Mouse (Mus musculus) bone marrow, adult 2 months (tissue): Measurements from ENCODE around the gene Slc39a8. TPM values are rescaled to one million over a fixed set of nuclear protein-coding genes. Genes with fewer than 3 reads are reported as not detected.

Experiments used
- H3K27ac ChIP-seq: fragments of 200-500 bp; 2 replicates; pipeline ENCODE4 v1.5.1; 2012; ENCODE audit warnings: low read depth, mild to moderate bottlenecking, control low read depth, inconsistent platforms, low read length; ENCODE audit not compliant: control insufficient read depth, poor library complexity, insufficient read depth
- H3K4me1 ChIP-seq: fragments of 200-500 bp; 2 replicates; pipeline ENCODE4 v1.6.1; 2011; ENCODE audit warnings: low read length; ENCODE audit not compliant: control insufficient read depth, insufficient read depth
- H3K4me3 ChIP-seq: fragments of 200-500 bp; replicated peaks from 2 replicates; pipeline ENCODE3; 2011; ENCODE audit warnings: mild to moderate bottlenecking, low read depth, low read length, control low read depth; ENCODE audit not compliant: control insufficient read depth
- CTCF ChIP-seq: fragments of 200-500 bp; IDR thresholded peaks from 2 replicates; pipeline ENCODE4 v1.5.1; 2011; ENCODE audit warnings: low read length, control low read depth; ENCODE audit not compliant: control insufficient read depth, insufficient read depth
- POLR2A ChIP-seq: fragments of 200-500 bp; IDR thresholded peaks from 2 replicates; pipeline ENCODE4 v1.6.1; 2011; ENCODE audit warnings: low read depth, mild to moderate bottlenecking, control low read depth, low read length, borderline replicate concordance; ENCODE audit not compliant: control insufficient read depth
- WGBS: fragments of 180-500 bp; shearing (Covaris S2); methylation state at CpG from one replicate; pipeline ENCODE4 v1.1.7; 2018; 5-methylcytosine and 5-hydroxymethylcytosine counted together
- polyA plus RNA-seq: library from polyadenylated mRNA; stranded (reverse); fragments of >200 nt; gene quantifications from 2 replicates; pipeline ENCODE4 v1.2.4, GENCODE M21; 2011; ENCODE audit warnings: low replicate concordance; ENCODE audit not compliant: missing spikeins, insufficient read depth, insufficient read length

The Slc39a8 gene
- polyA plus RNA-seq, 1 experiment = 4.6 TPM

GRCm38 (mm10) chr3:135841716-135842511, 16.8 kb downstream of the Slc39a8 start:
- Histone ChIP-seq H3K4me1 (no peaks in the 10 kb centered on the region; the same call in none of the 2 replicates), H3K4me3 (no peak overlapping the region), H3K27ac (no peak overlapping the region)
- TF ChIP-seq POLR2A (no peak), CTCF (no peak)
- WGBS = 65% methylated on average over 7 of the region's 7 CpGs

- 64% methylated on average over 5 of the region's 5 CpGs for WGBS
- Histone ChIP-seq H3K4me1 (no peaks in the 10 kb centered on the region; the same call in none of the 2 replicates), H3K4me3 (no peak overlapping the region), H3K27ac (no peak overlapping the region)
- TF ChIP-seq POLR2A (no peak), CTCF (no peak)
These were observed 18.1 kb downstream of the Slc39a8 start for GRCm38 (mm10) chr3:135843181-135843580.

- no peak overlapping the region for H3K4me3 ChIP-seq
- H3K4me1 ChIP-seq = no peaks in the 10 kb centered on the region; the same call in none of the 2 replicates
- H3K27ac ChIP-seq = no peak overlapping the region
- WGBS = 75% methylated on average over 8 of the region's 8 CpGs
- no peak for TF ChIP-seq CTCF
- TF ChIP-seq POLR2A = no peak
These were observed 18.6 kb downstream of the Slc39a8 start for GRCm38 (mm10) chr3:135843707-135844106.

GRCm38 (mm10) chr3:135844835-135845234, 19.8 kb downstream of the Slc39a8 start:
- no peaks in the 10 kb centered on the region; the same call in none of the 2 replicates for H3K4me1 ChIP-seq
- H3K27ac ChIP-seq = no peak overlapping the region
- H3K4me3 ChIP-seq = no peak overlapping the region
- TF ChIP-seq CTCF = no peak
- no peak for TF ChIP-seq POLR2A
- 57% methylated on average over 1 of the region's 1 CpGs for WGBS

GRCm38 (mm10) chr3:135845860-135846259, 20.8 kb downstream of the Slc39a8 start:
- Histone ChIP-seq H3K4me1 (no peaks in the 10 kb centered on the region; the same call in none of the 2 replicates), H3K4me3 (no peak overlapping the region), H3K27ac (no peak overlapping the region)
- 90% methylated on average over 7 of the region's 7 CpGs for WGBS
- TF ChIP-seq POLR2A = no peak

GRCm38 (mm10) chr3:135851607-135852006, 26.5 kb downstream of the Slc39a8 start:
- H3K4me1 ChIP-seq = peaks cover 1% of the 10 kb centered on the region
- no peak overlapping the region for H3K27ac ChIP-seq
- WGBS = 76% methylated on average over 2 of the region's 2 CpGs
- TF ChIP-seq POLR2A (no peak), CTCF (no peak)
- H3K4me3 ChIP-seq = no peak overlapping the region

GRCm38 (mm10) chr3:135853604-135854297, 28.7 kb downstream of the Slc39a8 start:
- peaks cover 1% of the 10 kb centered on the region for H3K4me1 ChIP-seq
- H3K4me3 ChIP-seq = no peak overlapping the region
- TF ChIP-seq CTCF = no peak
- TF ChIP-seq POLR2A = no peak
- 84% methylated on average over 10 of the region's 10 CpGs for WGBS
- H3K27ac ChIP-seq = no peak overlapping the region

GRCm38 (mm10) chr3:135854298-135854984, 29.4 kb downstream of the Slc39a8 start:
- 75% methylated on average over 14 of the region's 14 CpGs for WGBS
- peaks cover 1% of the 10 kb centered on the region for H3K4me1 ChIP-seq
- TF ChIP-seq POLR2A (no peak), CTCF (no peak)
- H3K4me3 ChIP-seq = no peak overlapping the region
- no peak overlapping the region for H3K27ac ChIP-seq
